Mouse (Mus musculus) macrophage (primary cell): ENCODE data around the gene Spink4. TPM values are rescaled to one million over a fixed set of nuclear protein-coding genes. Genes with fewer than 3 reads are reported as not detected.
"Not testable (repeated sequence)": the region's sequence is repeated elsewhere in the genome, so short reads cannot be mapped to it uniquely, and the experiment has no call there.

Experiments used
- H3K27ac ChIP-seq: fragments of 350-480 bp; formaldehyde crosslinking; 2 replicates; pipeline ENCODE4 v1.9.0; 2021
- H3K36me3 ChIP-seq: fragments of 350-480 bp; formaldehyde crosslinking; 2 replicates; pipeline ENCODE4 v1.9.0; 2021; ENCODE audit errors: inconsistent target
- H3K4me3 ChIP-seq: fragments of 350-480 bp; formaldehyde crosslinking; 2 replicates; pipeline ENCODE4 v1.9.0; 2021; ENCODE audit errors: inconsistent target
- H3K79me2 ChIP-seq: fragments of 350-480 bp; formaldehyde crosslinking; 2 replicates; pipeline ENCODE4 v1.9.0; 2021; ENCODE audit errors: inconsistent target
- WGBS: methylation state at CpG from one replicate; pipeline ENCODE4 v1.1.7; 2026; ENCODE audit warnings: inconsistent platforms; ENCODE audit not compliant: missing documents; 5-methylcytosine and 5-hydroxymethylcytosine counted together
- polyA plus RNA-seq: library from polyadenylated mRNA; stranded (reverse); fragments of 250-400 nt; gene quantifications from 3 replicates; pipeline ENCODE4 v1.2.4, GENCODE M21; 2018; ENCODE audit warnings: inconsistent platforms

The Spink4 gene
- polyA plus RNA-seq, 1 experiment from 2014 or later: not detected

- Histone ChIP-seq H3K36me3 (no peaks in the 10 kb centered on the region), H3K27ac (no peak overlapping the region), H3K79me2 (no peaks in the 10 kb centered on the region), H3K4me3 (no peak overlapping the region)
- WGBS: 92% methylated on average over 6 of the region's 6 CpGs
Observed at GRCm38 (mm10) chr4:40923087-40923651, 3.3 kb downstream of the Spink4 start.

GRCm38 (mm10) chr4:40925568-40925967 lies 5.7 kb downstream of the Spink4 start:
- 80% methylated on average over 3 of the region's 3 CpGs for WGBS
- Histone ChIP-seq H3K4me3 (no peak overlapping the region), H3K79me2 (no peaks in the 10 kb centered on the region), H3K36me3 (no peaks in the 10 kb centered on the region), H3K27ac (no peak overlapping the region)

- Histone ChIP-seq H3K27ac (no peak overlapping the region), H3K36me3 (no peaks in the 10 kb centered on the region), H3K4me3 (no peak overlapping the region), H3K79me2 (no peaks in the 10 kb centered on the region)
- 94% methylated on average over 7 of the region's 7 CpGs for WGBS
Observed at GRCm38 (mm10) chr4:40929046-40929445, 9.2 kb downstream of the Spink4 start.

GRCm38 (mm10) chr4:40933694-40934093 lies 13.8 kb downstream of the Spink4 start:
- no peak overlapping the region for H3K27ac ChIP-seq
- peaks cover 34% of the 10 kb centered on the region for H3K36me3 ChIP-seq
- H3K79me2 ChIP-seq: no peaks in the 10 kb centered on the region

GRCm38 (mm10) chr4:40934369-40934768 lies 14.5 kb downstream of the Spink4 start:
- H3K27ac ChIP-seq, H3K4me3 ChIP-seq, H3K79me2 ChIP-seq: not testable (repeated sequence)
- H3K36me3 ChIP-seq: peaks cover 41% of the 10 kb centered on the region
- WGBS: 94% methylated on average over 3 of the region's 3 CpGs

More at GRCm38 (mm10) chr4:40933694-40934093, 13.8 kb downstream of the Spink4 start:
- WGBS: 92% methylated on average over 5 of the region's 5 CpGs
- H3K4me3 ChIP-seq: no peak overlapping the region

- 83% methylated on average over 9 of the region's 9 CpGs for WGBS
Observed at GRCm38 (mm10) chr4:40936175-40936839, 16.5 kb downstream of the Spink4 start.

GRCm38 (mm10) chr4:40938793-40939192 lies 18.9 kb downstream of the Spink4 start:
- WGBS: 99% methylated on average over 5 of the region's 5 CpGs
- Histone ChIP-seq H3K4me3 (no peak overlapping the region), H3K27ac (no peak overlapping the region), H3K36me3 (peaks cover 80% of the 10 kb centered on the region), H3K79me2 (peaks cover 22% of the 10 kb centered on the region; the same call in 1 of the 2 replicates)

More at GRCm38 (mm10) chr4:40936175-40936839, 16.5 kb downstream of the Spink4 start:
- H3K36me3 ChIP-seq: peaks cover 60% of the 10 kb centered on the region
- no peak overlapping the region for H3K4me3 ChIP-seq
- H3K79me2 ChIP-seq: no peaks in the 10 kb centered on the region; the same call in 1 of the 2 replicates
- H3K27ac ChIP-seq: no peak overlapping the region

GRCm38 (mm10) chr4:40943651-40944050 lies 23.8 kb downstream of the Spink4 start:
- H3K4me3 ChIP-seq: no peak overlapping the region
- H3K36me3 ChIP-seq: peaks cover 69% of the 10 kb centered on the region
- H3K79me2 ChIP-seq: peaks cover 63% of the 10 kb centered on the region
- no peak overlapping the region for H3K27ac ChIP-seq
- 100% methylated on average over 5 of the region's 5 CpGs for WGBS

GRCm38 (mm10) chr4:40946516-40947121 lies 26.8 kb downstream of the Spink4 start:
- WGBS: 86% methylated on average over 7 of the region's 7 CpGs
- Histone ChIP-seq H3K27ac (peak overlapping the region; percentile 68; the same call in 1 of the 2 replicates), H3K36me3 (peaks cover 54% of the 10 kb centered on the region), H3K79me2 (peaks cover 87% of the 10 kb centered on the region), H3K4me3 (peak overlapping the region; percentile 87)

GRCm38 (mm10) chr4:40947565-40948159 lies 27.8 kb downstream of the Spink4 start:
- H3K27ac ChIP-seq: peak overlapping the region; percentile 68
- H3K36me3 ChIP-seq: peaks cover 53% of the 10 kb centered on the region
- peak overlapping the region; percentile 87 for H3K4me3 ChIP-seq
- peaks cover 76% of the 10 kb centered on the region for H3K79me2 ChIP-seq
- WGBS: under 1% methylated on average over 39 of the region's 40 CpGs

- H3K4me3 ChIP-seq: peak within 1 kb of the TSS; percentile 100
- peak within 1 kb of the TSS; percentile 81 for H3K27ac ChIP-seq
- WGBS: under 1% methylated on average over 46 of the region's 50 CpGs
- H3K36me3 ChIP-seq: peaks cover 53% of the 10 kb centered on the region
- H3K79me2 ChIP-seq: peaks cover 71% of the 10 kb centered on the region
Observed at GRCm38 (mm10) chr4:40948160-40948708, 28.4 kb downstream of the Spink4 start, which contains the start of the genes Bag1 and Chmp5. Gene Bag1 (minus strand): TSS chr4:40948294. Gene Chmp5 (plus strand): TSS chr4:40948407.

- no peak overlapping the region for H3K27ac ChIP-seq
- H3K79me2 ChIP-seq: peaks cover 27% of the 10 kb centered on the region
- peaks cover 71% of the 10 kb centered on the region for H3K36me3 ChIP-seq
- 86% methylated on average over 1 of the region's 1 CpGs for WGBS
- no peak overlapping the region for H3K4me3 ChIP-seq
Observed at GRCm38 (mm10) chr4:40953521-40953920, 33.7 kb downstream of the Spink4 start.

- WGBS: 79% methylated on average over 6 of the region's 6 CpGs
- peaks cover 3% of the 10 kb centered on the region; the same call in 1 of the 2 replicates for H3K79me2 ChIP-seq
- H3K27ac ChIP-seq: no peak overlapping the region
- peaks cover 87% of the 10 kb centered on the region for H3K36me3 ChIP-seq
- H3K4me3 ChIP-seq: no peak overlapping the region
Observed at GRCm38 (mm10) chr4:40955942-40956341, 36.1 kb downstream of the Spink4 start.

- Histone ChIP-seq H3K4me3 (no peak overlapping the region), H3K79me2 (no peaks in the 10 kb centered on the region), H3K27ac (no peak overlapping the region), H3K36me3 (peaks cover 60% of the 10 kb centered on the region)
- 93% methylated on average over 3 of the region's 3 CpGs for WGBS
Observed at GRCm38 (mm10) chr4:40963536-40963935, 43.7 kb downstream of the Spink4 start.
